In genomic region chr10:95442334-95442733, GRCm38 (mm10) we compare ENCODE assay signal across 16 mouse cellular contexts.
"Had no signal": no experiment of that assay in that cellular context is flagged by ENCODE, and none has a peak within 500 bp of the region (broad histone marks: within the 10 kb centered on the region; RNA-seq: fewer than 3 reads in every experiment).

No protein-coding gene starts in this region.

- H3K27me3 ChIP-seq: limb, embryonic 15.5 days; liver, embryonic 12.5 days; neural tube, embryonic 15.5 days; stomach, embryonic 15.5 days had no signal

- DNase-seq: kidney, adult 8-10 months; kidney, postnatal 25 days; lung, embryonic 14.5 days; lung, postnatal 14 days; spleen, adult 18-20 months; thymus, adult 2 months; thymus, postnatal 25 days had no signal

- H3K9ac ChIP-seq: limb, embryonic 15.5 days; liver, embryonic 12.5 days; lung, embryonic 14.5 days; neural tube, embryonic 15.5 days; stomach, embryonic 15.5 days had no signal

- H3K4me1 ChIP-seq: limb, embryonic 15.5 days; liver, embryonic 12.5 days; neural tube, embryonic 15.5 days; stomach, embryonic 15.5 days had no signal

- H3K27ac ChIP-seq: left cerebral cortex, adult 2 months; limb, embryonic 15.5 days; liver, embryonic 12.5 days; neural tube, embryonic 15.5 days; stomach, embryonic 15.5 days had no signal

- ATAC-seq: intestine, embryonic 16.5 days; liver, embryonic 12.5 days had no signal

- H3K36me3 ChIP-seq: limb, embryonic 15.5 days; liver, embryonic 12.5 days; neural tube, embryonic 15.5 days; stomach, embryonic 15.5 days had no signal

- H3K4me2 ChIP-seq: limb, embryonic 15.5 days; liver, embryonic 12.5 days; lung, embryonic 14.5 days; midbrain, embryonic 11.5 days; neural tube, embryonic 15.5 days; stomach, embryonic 15.5 days had no signal

- H3K9me3 ChIP-seq: limb, embryonic 15.5 days; liver, embryonic 12.5 days; megakaryocyte, embryonic 14.5 days; neural tube, embryonic 15.5 days; stomach, embryonic 15.5 days had no signal

- H3K4me3 ChIP-seq: left cerebral cortex, adult 2 months; limb, embryonic 15.5 days; liver, embryonic 12.5 days; megakaryocyte, embryonic 14.5 days; myocyte; neural tube, embryonic 15.5 days; stomach, embryonic 15.5 days had no signal
